Mouse (Mus musculus) adrenal gland, postnatal 14 days (tissue): ENCODE data around the gene Chst12. TPM values are rescaled to one million over a fixed set of nuclear protein-coding genes. Genes with fewer than 3 reads are reported as not detected.
"Not testable (repeated sequence)": the region's sequence is repeated elsewhere in the genome, so short reads cannot be mapped to it uniquely, and the experiment has no call there.

Experiments used
- DNase-seq: peaks from one replicate; pipeline ENCODE4 v3.0.0; 2021; ENCODE audit warnings: mixed read lengths
- long read RNA-seq, 2 experiments: library from polyadenylated mRNA; stranded (forward); transcript quantifications; one replicate each; pipeline ENCODE4 v2.0.0; 2021
- total RNA-seq: library from RNA; stranded (reverse); gene quantifications from 2 replicates; pipeline ENCODE4 v1.2.3, GENCODE M21; 2021

The Chst12 gene
- total RNA-seq, result 8.3 and 12.9 TPM in 2 replicates
- long read RNA-seq, experiment 1, transcript Chst12-201 (2 exons, 2,331 nt), result major isoform, 26 of 30 reads
- long read RNA-seq, experiment 1, partial matches to known transcripts, result 0 of 30 reads
- long read RNA-seq, experiment 1, other reads (novel, unspliced or antisense), result 4 of 30 reads
- long read RNA-seq, experiment 2, partial matches to known transcripts, result 0 of 13 reads
- long read RNA-seq, experiment 2, other reads (novel, unspliced or antisense), result 5 of 13 reads

DNA sequence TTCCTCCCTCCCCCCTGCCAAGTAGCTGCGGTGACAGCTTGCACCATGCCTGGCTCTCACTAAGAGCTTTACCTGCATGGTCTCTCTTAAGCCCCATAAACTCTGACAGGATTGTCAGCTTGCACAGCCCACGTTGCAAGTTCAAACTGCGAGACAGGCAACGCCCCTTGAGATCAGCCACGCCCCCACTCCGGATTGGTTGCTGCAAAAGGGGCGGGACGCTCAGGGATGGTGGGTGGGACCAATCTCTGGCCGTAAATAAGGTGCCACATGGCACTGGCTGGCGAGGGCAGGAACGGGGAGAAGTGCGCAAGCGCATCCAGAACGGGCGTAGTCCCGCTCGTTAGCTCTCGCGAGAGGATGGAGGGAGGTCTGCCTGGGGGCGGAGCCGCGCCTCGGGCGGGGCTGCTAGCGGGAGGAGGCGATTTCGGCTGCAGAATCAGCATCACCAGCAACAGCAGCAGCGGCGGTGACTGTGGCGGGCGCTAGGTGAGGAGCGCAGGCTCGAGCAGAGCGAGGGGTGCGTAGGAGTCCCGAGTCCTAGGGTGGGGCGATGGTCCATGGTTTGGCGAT is at the start of gene Chst12:
Gene Chst12 (plus strand): TSS at position 343 of the 573 bp plus-strand sequence.
- peak; percentile 100 for DNase-seq

- DNase-seq, result no peak
Measured at GRCm38 (mm10) chr5:140461476-140461875, 43.9 kb upstream of the Chst12 start.

GRCm38 (mm10) chr5:140463151-140463550 is 42.2 kb upstream of the Chst12 start:
- not testable (repeated sequence) for DNase-seq

DNA sequence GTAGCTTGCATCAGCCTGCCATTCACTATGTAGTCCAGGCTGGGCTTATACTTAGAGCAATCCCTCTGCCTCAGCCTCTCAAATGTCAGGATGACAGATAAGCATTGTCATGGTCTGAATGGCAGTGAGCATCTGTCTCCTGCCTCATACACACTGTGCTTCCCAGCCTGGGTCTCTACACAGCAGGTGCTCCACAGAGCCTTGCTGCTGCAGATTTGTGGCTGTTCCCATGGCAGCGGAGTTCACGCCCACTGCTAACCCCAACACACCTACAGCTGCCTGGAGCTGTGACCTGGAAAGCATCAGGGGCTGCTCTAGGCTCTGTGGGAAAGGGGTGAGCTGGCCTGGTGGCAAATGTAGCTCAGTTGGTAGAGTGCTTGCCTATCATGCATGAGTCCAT is 40.4 kb upstream of the Chst12 start:
- no peak for DNase-seq

DNA sequence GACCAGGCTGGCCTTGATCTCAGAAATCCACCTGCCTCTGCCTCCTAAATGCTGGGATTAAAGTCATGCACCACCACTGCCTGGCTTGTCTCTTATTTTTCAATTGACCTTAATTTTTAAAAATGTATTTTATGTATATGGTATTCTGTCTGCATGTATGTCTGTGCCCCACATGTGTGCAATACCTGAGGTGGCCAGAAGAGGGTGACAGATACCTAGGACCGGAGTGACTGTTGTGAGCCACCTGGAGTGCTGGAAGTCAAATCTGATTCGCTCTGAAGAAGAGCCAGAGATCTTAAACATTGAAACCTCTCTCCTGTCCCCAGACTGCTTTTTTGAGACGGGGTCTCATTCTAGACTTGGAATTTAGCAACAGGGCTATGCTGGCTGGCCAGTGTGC is 33.0 kb upstream of the Chst12 start:
- no peak for DNase-seq

DNA sequence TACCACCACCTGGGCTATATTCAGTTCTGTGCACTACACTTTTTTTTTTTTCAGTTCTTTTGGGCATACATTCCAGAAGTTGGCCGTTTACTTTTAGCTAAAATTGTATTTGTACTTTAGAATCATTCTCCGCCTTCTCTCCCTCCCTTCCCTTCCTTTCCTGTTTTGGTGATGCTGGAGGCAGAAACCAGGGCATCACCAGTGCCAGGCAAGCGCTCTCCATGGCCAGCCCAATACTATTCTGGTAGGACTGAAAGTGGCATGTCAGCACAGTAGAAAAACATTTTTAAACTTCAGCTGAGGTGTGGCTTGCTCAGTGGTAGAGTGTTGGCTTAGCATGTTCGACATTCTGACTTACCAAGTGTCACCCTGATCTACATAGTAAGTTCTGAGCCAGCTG is 23.9 kb upstream of the Chst12 start:
- DNase-seq, result no peak

- no peak for DNase-seq
Measured at GRCm38 (mm10) chr5:140491142-140491541, 14.2 kb upstream of the Chst12 start.

GRCm38 (mm10) chr5:140492684-140493233 is 12.6 kb upstream of the Chst12 start:
- DNase-seq, result no peak

- DNase-seq, result peak; percentile 45
Measured at GRCm38 (mm10) chr5:140498176-140498575, 7.2 kb upstream of the Chst12 start.

- DNase-seq, result no peak
Measured at GRCm38 (mm10) chr5:140500736-140501135, 4.6 kb upstream of the Chst12 start.

- DNase-seq, result no peak
Measured at GRCm38 (mm10) chr5:140501982-140502836, 3.1 kb upstream of the Chst12 start.

GRCm38 (mm10) chr5:140502925-140503324 is 2.4 kb upstream of the Chst12 start:
- peak; percentile 78 for DNase-seq

DNA sequence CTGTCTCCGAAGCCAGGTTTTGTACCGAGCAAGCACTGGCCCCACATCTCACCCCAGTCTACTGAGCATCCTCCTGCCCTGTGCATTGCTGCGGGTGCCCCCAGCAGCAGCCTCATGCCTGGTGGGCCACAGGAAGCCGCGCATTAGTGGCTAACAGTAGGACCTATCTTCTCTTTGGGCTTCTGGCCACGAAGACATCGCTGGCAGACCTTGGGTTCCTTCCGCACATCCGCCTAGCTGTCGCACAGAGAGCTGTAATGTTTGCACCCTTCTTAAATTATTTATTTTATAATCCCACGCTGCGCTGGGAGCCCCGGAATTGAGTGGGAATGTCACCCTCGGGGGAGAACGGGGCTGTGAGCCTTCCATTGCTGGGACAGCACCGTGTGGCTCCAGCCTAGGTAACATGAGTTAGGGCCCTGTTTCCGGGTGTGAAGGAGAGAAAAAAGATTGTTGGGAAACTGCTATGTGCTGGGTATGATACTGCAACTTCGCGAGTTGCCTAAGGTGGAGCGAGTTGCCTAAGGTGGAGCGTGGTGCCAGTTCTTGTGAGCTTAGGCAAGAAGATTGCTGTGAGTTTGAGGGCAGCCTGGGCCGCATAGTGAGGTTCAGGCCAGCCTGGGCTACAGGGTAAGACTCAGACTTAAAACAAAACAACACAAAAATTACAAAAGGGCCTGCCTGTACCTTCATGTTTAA is 895 bp downstream of the Chst12 start:
- peak; percentile 44 for DNase-seq

GRCm38 (mm10) chr5:140507466-140508208 is 2.3 kb downstream of the Chst12 start:
- DNase-seq, result no peak

GRCm38 (mm10) chr5:140508686-140509085 is 3.3 kb downstream of the Chst12 start:
- peak; percentile 48 for DNase-seq

DNA sequence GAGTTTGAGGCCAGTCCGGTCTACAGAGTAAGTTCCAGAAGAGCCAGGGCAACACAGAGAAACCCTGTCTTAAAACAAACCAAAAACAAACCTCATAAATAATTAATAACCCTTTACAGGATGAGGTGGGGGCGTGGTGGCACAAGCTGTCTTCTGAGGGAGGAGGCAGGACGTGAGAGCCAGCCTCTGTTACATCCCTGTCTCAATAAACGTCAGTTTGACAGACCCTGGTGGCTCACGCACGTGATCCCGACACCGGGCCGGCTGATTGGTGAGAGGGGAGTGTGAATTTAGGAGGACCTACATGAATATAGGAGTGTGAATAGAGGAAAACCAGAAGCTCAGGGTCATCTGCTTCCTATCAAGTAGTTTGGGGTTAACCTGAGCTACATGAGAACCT is 3.9 kb downstream of the Chst12 start:
- DNase-seq, result no peak

- DNase-seq, result no peak
Measured at GRCm38 (mm10) chr5:140510012-140511000, 5.0 kb downstream of the Chst12 start.

DNA sequence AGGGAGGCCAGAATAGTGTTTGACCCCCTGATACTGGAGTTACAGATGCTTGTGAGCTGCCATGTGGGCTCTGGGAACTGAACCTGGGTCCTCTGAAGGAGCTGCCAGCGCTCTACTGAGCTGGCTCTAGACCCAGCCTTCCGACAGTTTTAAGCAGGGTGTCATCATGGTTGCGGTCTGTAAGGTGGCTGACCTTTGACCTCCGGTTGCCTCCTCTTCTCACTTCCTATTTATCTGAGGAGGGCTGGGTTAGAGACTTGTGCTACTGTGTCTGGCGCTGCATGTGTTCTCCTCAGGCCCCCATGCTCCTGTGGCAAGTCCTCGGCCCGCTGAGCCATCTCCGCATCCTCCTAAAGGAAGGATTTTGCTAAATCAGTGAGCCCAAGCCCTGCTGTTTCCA is 8.6 kb downstream of the Chst12 start:
- DNase-seq, result no peak

- no peak for DNase-seq
Measured at GRCm38 (mm10) chr5:140514799-140515486, 9.6 kb downstream of the Chst12 start.
